Mouse (Mus musculus) G1E (cell line): ENCODE measurements around the gene Lsm7.

Experiments used
- CTCF ChIP-seq: IDR thresholded peaks from 2 replicates; pipeline ENCODE4 v1.5.1; 2012; ENCODE audit warnings: low read depth, low read length, inconsistent platforms, mixed read lengths
- TAL1 ChIP-seq: conservative IDR thresholded peaks from 2 replicates; pipeline ENCODE4 v1.6.1; 2012; ENCODE audit warnings: low read depth, low read length, inconsistent platforms, mixed read lengths

DNA sequence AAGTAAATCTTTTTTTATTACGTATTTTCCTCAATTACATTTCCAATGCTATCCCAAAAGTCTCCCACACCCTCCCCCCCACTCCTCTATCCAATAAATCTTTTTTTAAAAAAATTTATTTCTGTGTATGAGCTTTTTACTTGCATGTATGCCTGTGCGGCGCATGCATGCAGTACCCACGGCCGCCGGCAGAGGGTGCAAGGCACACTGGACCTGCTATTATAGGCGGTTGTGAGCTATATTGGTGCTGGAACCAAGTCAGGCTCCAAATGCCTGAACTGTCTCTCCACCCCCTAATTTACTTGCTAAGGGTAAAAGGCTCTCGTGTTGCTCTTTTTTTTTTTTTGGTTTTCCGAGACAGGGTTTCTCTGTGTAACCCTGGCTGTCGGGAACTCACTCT lies 26.3 kb upstream of the Lsm7 start:
- no peak for TF ChIP-seq TAL1
- peak; percentile 88 for TF ChIP-seq CTCF
